Mouse (Mus musculus): Measurements from ENCODE around the gene Gm20816. TPM values are rescaled to one million over a fixed set of nuclear protein-coding genes. Genes with fewer than 3 reads are reported as not detected.

Gm20816 gene
- polyA plus RNA-seq (2014; fragmentation: Illumina TruSeq; extraction: RNeasy Lipid Tissue Mini Kit (QIAGEN cat#74804); ENCODE audit: insufficient read depth, low read depth, low replicate concordance), result not detected

GRCm38 (mm10) chrY:68537655-68538054, at the start of gene Gm20816:
TSS of gene Gm20816 (plus strand) at chrY:68537955.

Other genes with a start within 250 kb of the Gm20816 start
- not detected for gene Gm20937, start 243.1 kb upstream of the Gm20816 start, polyA plus RNA-seq (2014; fragmentation: Illumina TruSeq; extraction: RNeasy Lipid Tissue Mini Kit (QIAGEN cat#74804); ENCODE audit: insufficient read depth, low read depth, low replicate concordance)

Measured in lung, adult 10 weeks (tissue).